Mouse (Mus musculus): ENCODE measurements at regions not wholly inside any gene's neighbourhood (a gene's known extent, or its start where the extent isn't known, plus 50 kb on each side); places are given as distances from the start of the nearest gene placed in this dataset.

DNA sequence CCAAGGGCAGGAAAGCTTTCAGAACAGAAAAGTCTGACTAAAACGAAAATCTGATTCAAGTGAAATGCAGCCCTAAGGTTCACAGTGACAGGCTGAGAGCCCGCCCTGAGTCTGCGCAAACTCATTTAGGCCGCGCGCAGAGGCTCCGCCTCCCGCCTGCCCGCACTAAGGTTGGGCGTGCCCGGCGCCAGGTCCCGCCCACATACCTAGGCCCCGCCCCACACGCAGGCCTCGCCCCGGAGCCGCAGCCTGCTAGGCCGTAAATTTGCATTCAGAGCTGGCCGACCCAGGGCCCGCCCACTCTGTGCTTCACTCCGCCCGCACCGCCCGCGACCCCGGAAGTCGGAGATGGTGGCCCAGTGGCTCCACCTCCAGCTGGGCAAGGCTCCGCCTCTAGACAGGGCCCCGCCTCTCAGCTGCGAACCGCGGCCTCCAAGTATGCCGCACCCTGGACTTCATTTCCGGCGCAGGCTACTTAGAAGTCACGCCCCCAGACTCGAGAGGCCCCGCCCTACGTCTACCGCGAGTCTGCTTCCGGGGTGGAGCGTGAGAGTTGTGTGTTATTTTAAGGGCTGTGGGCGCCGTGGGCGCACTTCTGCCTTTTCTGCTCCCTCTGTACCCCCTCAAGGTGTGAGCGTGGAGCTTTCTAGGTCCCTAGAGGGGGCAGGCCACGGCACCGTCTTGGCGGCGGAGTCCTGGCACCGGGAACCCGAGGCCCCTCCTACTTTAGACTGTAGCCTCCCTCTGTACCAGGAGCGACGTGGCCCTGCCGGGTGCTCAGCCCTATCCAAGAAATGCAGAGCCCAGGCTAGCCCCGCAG lies 52.3 kb upstream of the Wnt7b start:
- DNase-seq = peak; percentile 99

DNA sequence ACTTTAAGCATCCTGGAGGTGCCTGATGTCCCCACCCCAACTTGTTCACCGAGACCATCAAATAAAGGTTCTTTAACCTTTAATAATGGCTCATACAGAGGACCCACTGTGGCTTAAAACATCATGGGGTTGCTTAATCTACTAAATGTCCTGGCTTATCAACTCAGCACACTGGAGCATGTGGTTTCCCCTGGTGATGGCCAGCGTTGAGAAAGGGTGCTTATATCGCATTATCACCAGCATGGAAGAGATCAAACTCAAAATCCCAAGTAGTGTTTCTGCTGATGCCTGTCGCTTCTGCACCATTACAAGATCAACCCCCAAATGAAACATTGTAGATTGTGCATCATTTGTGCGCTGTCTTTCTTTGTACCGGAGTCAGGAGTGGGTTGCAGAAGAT lies 53.2 kb upstream of the Wnt7b start:
- no peak for DNase-seq

DNA sequence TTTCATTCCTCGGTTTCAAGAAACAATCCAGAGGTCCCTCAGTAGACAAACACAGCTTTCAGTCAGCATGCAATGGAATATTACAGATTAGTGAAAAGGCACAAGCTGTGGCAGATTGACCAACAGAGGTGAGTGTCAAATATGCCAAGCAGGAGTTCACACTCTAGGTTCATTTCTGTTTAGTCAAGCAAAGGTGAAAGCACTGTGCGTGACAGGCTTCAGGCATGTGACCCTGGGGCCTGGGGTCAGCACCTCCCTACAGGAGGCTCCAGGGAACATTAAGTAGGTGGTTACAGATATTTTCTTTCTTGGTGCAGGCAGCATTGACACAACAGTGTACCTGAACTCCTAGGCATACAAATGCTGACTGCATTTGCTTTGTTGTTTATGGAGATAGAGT lies 57.3 kb upstream of the Wnt7b start:
- peak; percentile 76 to 77 for DNase-seq

DNA sequence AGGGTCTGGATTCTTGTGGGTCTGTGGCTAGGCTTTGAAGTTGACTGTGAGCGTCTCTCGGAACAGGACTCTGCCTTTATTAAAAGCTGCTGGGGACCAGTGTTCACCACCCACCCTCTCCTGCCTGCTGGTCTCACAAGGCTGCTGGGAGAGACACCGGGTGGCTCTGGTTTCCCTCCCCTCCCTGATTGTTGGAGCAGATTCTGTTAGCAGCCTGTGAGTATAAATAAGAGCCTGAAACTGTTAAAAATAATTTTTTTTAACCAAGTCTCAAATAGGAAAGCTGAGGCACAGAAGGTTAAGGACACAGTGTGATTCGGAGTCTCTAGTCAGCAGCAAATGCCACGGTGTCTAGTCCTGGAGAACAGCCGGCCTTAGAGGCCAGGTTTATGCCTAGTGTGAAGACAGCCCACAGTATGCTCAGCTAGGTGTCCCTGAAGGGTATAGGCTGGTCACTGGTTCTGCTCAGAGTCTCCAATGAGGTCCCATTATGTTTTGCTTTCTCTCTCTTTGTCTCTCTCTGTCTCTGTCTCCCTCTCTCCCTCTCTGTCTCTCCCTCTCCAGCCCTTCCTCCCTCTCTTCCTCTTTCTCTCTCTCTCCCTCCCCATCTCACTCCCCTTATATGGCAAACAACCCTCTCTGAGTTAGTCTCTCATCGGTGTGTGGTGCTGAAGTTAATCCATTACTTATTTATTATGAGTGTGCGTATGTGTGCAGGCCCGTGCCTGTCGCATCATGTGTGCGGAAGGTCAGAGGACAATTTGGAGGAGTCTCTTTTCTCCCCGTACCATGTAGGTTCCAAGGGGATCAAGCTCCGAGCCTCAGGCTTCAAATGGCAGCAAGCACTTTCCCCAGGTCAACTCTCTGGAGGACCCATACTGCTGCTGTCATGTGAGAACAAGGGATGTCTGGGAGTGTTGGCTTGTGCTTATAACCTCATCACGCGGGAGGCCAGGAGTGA lies 59.1 kb upstream of the Wnt7b start:
- peak; percentile 54 for DNase-seq

DNA sequence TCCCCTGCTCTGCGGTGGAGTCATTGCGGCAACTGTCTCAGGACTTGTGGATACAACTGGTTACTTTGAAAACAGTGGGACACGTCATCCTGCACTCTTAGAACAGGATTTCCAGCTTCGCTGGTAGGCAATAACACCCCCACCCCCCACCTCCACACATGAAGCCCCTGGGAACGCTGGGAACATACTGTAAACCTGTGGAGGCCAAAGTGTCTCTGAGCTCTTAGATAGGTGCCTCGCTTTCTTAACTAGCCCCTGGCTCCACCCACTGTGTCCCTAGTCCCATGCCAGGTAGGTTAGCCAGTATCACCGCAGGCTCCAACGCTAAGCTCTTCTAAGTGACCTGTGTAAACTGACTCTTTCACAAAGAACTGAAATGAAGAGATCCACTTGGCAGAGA lies 63.1 kb upstream of the Wnt7b start:
- DNase-seq = peak; percentile 61 to 72

DNA sequence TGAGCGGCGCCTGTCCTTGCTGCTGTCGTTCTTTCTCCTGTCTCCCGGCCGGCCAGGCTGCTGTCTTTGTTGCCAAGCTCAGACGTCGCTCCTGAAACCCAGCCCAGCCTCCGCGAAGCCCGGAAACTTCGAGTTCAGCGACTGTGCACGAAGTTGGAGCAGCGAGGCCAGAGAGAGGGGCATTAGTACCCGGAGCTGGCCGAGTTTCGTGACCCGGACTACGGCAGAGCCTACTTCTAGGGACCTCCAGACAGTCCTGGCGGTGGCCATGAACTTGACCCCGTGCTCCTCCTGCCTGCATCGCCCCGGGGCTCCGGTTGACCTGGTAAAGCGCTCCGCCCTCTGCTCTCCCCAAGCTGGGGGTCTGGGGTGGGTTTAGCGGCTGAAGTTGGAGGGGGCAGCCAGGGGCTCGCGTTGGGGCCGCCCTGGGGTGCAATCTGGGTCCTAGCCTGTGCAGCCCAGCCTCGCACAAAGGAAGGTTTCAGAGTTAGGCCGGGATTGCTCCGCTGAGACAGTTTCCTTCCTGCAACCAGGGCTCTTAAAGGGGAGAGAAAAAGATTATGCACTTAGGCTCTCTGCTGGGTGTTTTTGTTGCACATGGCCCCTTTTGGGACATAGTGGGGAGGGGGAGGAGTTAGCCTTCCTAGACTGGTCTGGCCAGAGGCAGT lies 63.8 kb upstream of the Wnt7b start:
- DNase-seq = peak; percentile 74 to 85

DNA sequence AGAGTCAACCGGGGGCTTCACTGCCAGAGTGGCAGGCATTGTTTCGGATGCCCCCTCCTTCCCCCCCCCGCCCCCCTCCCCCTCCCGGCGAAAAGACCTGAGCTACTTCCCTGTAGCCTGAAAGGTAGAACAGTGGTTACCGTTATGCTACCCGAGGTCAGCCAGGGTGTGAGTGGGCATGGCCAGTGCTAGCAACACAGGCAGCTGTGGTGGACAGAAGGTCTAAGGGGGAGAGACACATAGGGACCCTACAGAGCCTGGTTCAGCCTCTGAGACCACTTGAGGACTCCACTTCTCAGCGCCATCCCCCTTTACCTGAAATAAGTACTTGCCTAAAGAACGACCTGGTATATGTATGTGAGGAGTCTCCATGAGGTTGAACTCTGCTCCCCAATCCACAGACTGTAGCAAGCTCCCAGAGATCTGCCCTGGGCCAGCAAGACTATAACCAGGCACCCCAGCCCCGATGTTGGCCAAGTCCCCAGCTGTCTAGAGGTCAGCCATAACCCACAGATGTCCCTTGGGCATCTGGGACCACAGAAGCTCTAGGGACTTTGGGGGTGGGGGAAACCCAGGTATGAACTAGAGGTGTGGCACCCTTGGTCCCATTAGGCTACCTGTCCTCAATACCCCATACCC lies 64.5 kb upstream of the Wnt7b start:
- DNase-seq = peak in 1 of 2 experiments; percentile 22

DNA sequence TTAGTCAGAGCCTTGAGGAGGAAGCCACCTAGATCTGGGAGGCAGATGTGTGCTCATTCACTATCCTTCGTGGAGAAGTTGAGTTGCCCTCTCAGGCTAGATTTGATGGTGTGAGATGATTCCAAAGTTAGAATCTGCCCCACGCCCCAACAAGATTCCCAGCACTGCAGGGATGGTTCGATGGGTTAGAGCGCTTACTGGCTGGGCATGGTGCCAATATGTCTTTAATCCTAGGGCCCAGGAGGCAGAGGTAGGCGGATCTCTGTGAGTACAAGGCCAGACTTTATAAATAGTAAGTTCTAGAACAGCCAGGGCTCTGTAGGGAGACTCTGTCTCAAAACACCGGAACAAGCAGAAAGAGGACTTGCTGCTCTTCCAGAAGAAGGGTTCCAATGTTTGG lies 65.3 kb upstream of the Wnt7b start:
- DNase-seq = peak in 1 of 2 experiments; percentile 45

DNA sequence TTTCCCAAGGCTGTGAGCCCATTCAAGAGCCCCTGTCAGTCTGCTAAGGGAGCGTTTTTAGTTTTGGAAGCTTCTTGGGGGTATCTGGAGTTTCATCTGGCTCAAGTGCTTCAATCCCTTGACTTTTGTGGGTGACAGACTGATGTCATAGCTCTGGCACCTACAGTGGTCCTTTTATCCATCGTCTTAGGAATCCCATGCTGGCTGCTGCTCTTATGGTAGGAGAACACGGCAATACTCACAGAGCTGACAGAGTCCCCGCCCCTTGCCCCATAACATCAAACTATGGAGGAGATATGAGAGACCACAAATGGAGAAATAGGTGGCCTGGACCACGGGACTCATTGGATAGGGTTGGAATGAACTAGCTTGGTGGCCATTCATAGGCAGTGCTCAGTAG lies 68.0 kb upstream of the Wnt7b start:
- DNase-seq = no peak

DNA sequence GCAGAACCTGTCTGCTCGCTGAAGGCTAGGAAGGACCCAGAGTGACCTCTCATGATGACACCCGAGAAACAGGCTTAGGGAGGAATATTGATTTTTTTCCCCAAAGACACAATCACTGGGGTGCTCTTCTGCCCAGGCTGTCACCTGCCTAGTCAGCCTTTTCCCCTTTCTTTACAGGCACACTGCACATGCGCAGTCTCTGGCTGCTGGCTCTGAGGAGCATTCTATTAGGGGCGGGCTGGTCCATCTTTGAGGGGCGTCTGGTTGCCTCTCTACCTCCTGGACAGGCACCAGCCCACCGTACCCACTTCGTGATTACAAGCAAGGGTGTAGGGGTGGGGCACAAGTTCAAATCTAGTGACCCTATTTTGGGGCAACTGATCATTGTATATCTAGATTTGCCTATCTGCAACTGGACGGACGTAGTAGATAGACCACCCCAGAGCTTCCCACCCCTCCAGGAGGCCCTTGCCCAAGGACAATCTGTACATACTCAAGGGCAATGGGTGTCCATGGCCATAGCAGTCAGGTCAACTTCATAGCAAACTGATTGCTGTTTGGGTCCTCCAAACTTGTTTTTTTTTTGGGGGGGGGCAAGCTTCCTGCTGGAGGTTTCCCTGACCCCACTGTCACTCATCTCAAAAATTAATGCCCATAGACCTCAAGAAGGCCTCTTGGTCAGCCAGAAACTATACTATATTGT lies 69.6 kb upstream of the Wnt7b start:
- no peak for DNase-seq

DNA sequence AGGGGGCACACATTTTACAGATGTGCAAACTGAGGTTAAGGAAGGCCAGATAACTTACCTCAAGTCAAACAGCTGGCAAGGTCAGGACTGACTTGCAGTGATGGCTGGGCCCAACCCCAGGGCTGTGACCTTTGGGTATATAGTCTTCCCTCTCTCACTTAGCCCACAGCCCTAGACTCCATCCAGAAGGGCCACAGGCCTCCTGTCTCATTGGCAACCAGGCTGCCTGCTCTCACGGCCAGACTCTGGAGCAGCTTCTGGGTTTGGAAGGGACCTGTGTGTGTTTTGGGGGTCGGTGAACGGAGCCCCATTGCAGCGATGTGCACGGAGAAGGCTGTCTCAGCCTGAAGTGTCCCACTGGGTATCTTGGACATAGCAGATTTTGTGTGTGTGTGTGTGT lies 70.2 kb upstream of the Wnt7b start:
- DNase-seq = no peak

DNA sequence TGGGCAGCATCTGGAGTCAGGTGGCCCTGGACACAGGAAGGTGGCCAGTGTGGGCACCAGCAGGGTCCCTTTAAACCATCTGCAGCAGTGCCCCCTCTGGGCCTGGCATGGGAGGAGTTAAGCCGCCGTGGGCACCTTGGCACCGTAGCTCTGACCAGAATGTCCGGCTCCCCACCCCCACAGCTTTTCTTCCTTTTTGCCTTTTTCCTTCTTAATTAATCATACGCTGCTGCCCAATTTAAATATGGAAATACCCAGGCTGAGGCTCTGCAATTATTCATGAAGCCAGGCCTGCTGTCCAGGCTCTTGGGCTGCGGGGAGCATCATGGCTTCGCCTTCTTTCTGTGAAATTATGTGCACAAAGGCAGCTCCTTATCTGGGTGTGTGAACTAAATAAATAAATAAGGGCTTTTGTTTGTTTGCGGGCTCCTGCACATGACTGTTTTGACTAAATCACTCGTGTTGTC lies 70.6 kb upstream of the Wnt7b start:
- DNase-seq = peak in 1 of 2 experiments; percentile 52

DNA sequence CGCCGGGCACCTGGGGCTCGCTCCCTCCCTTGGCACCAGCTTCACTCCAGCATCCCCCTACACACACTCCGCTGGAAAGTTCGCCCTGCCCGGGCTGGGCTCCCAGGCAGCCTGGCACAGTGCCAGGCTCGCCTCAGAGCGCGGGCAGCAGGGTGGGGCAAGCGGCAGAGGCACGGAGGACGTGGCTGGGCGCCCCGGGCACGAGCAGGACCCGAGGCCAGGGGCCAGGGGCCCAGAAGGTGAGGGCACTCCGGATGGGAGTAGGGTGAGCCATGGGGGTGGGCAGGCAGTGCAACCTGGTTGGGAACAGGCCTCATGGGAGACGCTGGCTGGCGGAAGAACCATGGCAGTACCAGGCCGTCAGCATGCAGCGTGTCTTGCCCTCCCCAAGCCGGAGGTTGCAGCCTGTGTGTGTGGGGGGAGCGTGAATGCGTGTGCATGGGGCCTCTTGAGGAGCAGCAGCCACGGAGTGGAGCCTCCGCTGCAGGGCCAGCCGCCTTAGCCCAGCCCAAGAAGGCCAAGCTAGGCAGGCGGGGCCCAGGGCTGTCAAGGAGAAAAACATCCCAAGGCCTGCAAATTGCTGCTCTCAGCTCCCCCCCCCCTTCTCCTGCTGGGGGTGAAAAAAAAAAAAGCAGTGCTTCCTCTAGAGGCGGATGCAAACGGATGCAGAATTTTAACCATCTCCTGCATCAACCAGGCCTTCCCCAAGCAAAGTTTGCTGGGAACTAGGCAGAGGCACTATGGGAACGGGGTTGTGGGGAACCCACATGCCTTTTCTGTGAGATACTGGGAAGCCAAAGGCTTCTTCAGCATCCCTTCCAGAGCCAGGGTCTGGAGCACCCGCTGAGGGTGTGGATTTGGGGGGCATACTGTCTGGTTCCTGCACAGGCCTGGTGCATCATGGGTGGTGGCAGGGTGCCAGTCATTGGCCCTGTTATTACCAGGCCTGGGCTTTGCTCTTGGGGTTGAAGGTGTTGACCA lies 71.4 kb upstream of the Wnt7b start:
- peak; percentile 92 to 96 for DNase-seq

DNA sequence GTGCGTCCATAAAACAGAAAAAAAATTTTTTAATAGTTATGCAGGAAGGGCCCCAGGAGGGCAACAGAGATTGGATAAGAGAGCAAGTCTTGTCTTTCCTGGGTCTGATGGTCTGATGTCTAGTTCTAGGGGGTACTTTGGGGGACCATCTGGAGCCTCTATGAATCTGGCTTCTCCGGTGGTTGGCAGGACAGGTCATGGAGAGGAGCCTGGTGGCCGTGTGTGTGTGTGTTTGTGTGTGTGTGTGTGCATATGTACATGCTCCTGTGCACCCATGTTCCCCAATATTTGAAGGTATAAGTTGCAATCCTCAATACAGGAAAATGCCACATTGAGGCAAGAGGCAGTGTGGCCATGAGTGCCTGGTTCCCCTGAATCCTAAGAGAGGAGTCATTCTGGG lies 72.5 kb upstream of the Wnt7b start:
- DNase-seq = no peak

DNA sequence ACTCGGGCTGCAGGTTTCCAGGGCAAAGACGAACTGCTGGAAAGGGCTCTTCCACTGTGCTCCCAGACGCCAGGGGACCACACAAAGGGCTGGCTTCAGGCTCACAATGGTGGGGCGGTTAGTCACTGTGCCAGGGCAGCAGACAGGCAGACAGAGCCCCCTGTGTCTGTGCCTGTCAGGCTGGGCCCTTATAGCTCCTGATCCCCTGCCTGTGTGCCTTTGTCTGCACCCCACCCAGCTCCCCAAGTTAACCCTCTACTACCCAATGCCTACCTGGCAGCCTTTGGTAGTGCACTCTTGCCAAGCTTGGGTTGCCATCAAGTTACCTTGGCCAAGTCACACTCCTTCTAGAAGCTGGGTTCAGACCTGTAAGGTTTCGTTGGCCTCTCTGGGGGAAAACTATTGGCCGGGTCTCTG lies 73.5 kb upstream of the Wnt7b start:
- peak in 1 of 2 experiments; percentile 35 for DNase-seq

DNA sequence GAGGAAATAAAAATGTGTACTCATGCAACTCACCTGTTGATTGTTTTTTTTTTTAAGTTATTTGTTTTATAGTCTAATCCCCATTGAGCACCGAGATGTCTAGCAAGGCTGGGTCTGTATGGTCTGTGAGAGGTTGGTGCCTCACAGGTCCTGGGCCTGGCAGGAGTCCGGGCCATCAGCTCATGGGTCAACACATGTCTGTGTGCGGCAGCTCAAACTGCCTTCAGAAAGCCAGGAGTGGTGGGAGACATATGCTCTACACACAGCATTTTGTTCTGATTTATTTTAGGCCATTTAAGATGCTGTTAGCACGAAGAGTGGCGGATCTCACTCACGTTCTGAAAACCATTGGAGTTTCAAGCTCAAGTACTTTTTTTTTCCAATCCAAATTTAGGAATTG lies 74.6 kb upstream of the Wnt7b start:
- DNase-seq = peak in 1 of 2 experiments; percentile 35

DNA sequence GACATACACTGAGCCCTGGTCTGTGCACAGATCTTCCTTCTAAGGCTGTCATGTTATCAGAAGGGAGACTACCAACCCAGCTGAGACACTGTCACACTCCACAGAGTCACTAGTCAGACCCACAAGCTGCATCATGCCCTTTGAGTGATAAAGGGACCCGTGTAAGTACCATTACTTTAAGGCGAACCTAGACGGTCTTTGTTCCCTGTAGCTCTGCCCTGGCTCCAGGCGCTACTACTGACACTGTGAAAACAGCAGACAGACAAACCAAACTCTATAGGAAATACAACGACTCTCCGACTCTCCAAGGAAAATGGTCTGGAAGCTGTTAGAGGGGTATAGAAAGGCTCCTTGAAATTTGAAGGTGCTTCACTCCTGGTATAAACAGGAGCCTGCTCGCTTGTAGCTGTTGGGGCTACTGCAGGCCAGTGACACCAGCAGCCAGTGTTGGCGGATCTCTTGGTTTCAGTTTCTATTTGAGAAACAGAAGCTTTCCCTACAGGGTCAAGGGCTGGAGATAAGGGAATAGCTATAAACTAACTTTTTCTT lies 75.2 kb upstream of the Wnt7b start:
- peak; percentile 55 to 69 for DNase-seq

DNA sequence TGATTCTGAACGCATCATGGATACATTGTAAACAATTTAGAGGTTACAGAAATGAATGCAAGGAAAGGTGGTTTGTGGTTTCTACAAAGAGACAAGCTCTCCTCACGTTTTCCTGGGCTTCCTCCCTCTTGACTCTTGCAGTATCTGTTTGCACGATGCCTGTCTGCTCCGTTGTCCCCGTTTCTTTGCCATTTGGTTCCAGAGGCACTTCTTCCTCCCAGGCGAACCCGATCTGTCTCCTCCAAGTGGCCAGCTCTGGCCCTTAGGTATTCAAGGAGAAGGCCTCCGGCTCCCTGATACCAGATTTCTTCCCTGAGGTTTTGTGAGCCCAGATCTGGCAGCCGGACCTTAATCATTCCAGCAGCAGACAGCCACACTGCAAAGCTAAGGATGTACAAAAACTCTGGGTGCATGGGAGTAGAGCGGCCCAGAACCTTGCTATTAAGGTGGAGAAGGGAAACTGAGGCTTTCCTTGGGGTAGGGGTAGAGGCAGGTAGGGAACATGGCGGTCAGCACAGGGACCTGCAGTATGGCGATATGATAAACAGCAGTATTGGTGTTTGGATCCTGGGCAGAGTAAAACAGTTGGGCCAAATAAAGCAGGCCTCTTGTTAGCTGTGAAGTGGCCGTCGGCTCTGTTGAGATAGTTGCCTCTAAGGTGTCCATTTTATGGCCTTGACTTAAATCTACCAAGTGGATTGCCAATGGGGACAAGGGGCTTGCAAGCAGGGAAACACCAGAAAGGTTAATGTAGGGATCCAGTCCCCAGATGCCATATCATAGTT lies 76.0 kb upstream of the Wnt7b start:
- DNase-seq = peak in 1 of 2 experiments; percentile 39

Data from kidney, postnatal 36 days (tissue).